Mouse (Mus musculus) forebrain, postnatal 0 days (tissue): ENCODE measurements at regions not wholly inside any gene's neighbourhood (a gene's known extent, or its start where the extent isn't known, plus 50 kb on each side); places are given as distances from the start of the nearest gene placed in this dataset.

ENCODE experiments used
- ATAC-seq: fragments of 200-750 bp; cut with Nextera tagmentation; 2 replicates; pipeline ENCODE4 v1.8.0; 2017; ENCODE audit warnings: mild to moderate bottlenecking, moderate library complexity
- DNase-seq: peaks from one replicate; pipeline ENCODE4 v3.0.0-alpha.2; 2015
- H3K27ac ChIP-seq: fragments of 300-500 bp; sonication (generic); 2 replicates; pipeline ENCODE4 v1.5.1; 2014; ENCODE audit warnings: low read depth, mild to moderate bottlenecking, antibody characterized with exemption, low read length, moderate library complexity, mixed read lengths
- H3K27me3 ChIP-seq: fragments of 300-500 bp; sonication (generic); 2 replicates; pipeline ENCODE4 v1.6.1; 2014; ENCODE audit warnings: mild to moderate bottlenecking, low read length, mixed read lengths; ENCODE audit not compliant: insufficient read depth
- H3K36me3 ChIP-seq: fragments of 300-500 bp; sonication (generic); 2 replicates; pipeline ENCODE4 v1.6.1; 2014; ENCODE audit warnings: mild to moderate bottlenecking, moderate library complexity; ENCODE audit not compliant: insufficient read depth
- H3K4me1 ChIP-seq: fragments of 300-500 bp; sonication (generic); 2 replicates; pipeline ENCODE4 v1.6.1; 2014; ENCODE audit warnings: antibody characterized with exemption; ENCODE audit not compliant: insufficient read depth
- H3K4me2 ChIP-seq: fragments of 300-500 bp; sonication (generic); 2 replicates; pipeline ENCODE4 v1.6.1; 2014; ENCODE audit warnings: low read depth, mild to moderate bottlenecking, moderate library complexity
- H3K4me3 ChIP-seq: fragments of 300-500 bp; sonication (generic); 2 replicates; pipeline ENCODE4 v1.5.1; 2014; ENCODE audit warnings: low read depth, low read length, mixed read lengths
- H3K9ac ChIP-seq: fragments of 300-500 bp; sonication (generic); 2 replicates; pipeline ENCODE4 v1.6.1; 2014; ENCODE audit warnings: mild to moderate bottlenecking
- H3K9me3 ChIP-seq: fragments of 300-500 bp; sonication (generic); 2 replicates; pipeline ENCODE4 v1.6.1; 2016; ENCODE audit warnings: low read length
- CTCF ChIP-seq: sonication (generic); IDR thresholded peaks from 2 replicates; pipeline ENCODE4 v1.5.1; 2016; ENCODE audit warnings: antibody characterized with exemption, control low read depth, low read depth
- WGBS: fragments of 180-500 bp; shearing (Covaris S2); extraction: QIAGEN DNeasy Blood & Tissue Kit; methylation state at CpG from one replicate; pipeline ENCODE4 v1.1.7; 2014; 5-methylcytosine and 5-hydroxymethylcytosine counted together

DNA sequence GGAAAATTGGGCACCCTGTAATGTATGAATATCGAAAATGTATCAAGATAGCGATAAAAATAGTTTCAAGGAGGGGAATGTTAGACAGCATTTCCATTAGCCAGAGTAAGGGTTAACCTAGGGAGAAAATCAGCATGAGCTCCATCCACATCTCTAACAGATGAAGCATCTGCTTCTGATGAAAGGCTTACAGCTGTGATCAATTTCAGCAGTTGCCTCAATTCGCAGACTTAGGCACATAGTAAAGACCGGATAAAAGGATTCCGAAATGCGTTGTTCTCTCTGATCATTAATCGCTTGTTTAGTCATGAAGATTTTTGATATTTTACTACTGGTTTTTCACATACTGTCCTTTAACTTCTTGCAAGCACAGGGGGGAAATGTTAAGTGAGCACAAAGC, 1706.8 kb downstream of the Efnb2 start:
- TF ChIP-seq CTCF, result no peak
- Histone ChIP-seq H3K4me2 (no peak overlapping the region), H3K27ac (no peak overlapping the region), H3K36me3 (no peaks in the 10 kb centered on the region), H3K9ac (no peak overlapping the region), H3K4me3 (no peak overlapping the region), H3K4me1 (no peaks in the 10 kb centered on the region), H3K27me3 (no peaks in the 10 kb centered on the region), H3K9me3 (no peaks in the 10 kb centered on the region)
- WGBS, result 66% methylated on average over 7 of the region's 7 CpGs
- ATAC-seq, result no peak; the same call in 1 of the 2 replicates
- peak; percentile 4 for DNase-seq

DNA sequence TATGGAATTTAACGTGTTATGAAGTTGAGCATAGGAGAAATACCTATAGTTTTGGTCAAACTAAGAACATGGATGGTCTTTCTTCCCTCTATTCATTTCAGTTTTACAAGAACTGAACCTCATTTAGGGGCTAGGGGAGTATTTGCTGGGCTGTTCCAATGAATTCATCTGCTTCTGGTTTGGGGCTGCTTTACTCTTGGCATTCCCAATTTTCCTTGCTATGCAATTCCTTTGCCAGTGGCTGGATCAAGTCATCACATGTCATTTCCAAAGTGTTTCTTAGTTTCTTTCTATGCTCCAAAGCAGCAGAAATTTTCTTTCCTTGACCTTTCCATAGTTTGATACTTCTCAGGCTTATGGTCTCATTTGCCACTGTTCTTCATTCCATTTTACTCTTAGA, 1738.6 kb downstream of the Efnb2 start:
- no peaks in the 10 kb centered on the region for H3K36me3 ChIP-seq
- H3K4me3 ChIP-seq, result no peak overlapping the region
- 76% methylated on average over 1 of the region's 1 CpGs for WGBS
- no peaks in the 10 kb centered on the region for H3K9me3 ChIP-seq
- no peak overlapping the region for H3K4me2 ChIP-seq
- H3K27me3 ChIP-seq, result no peaks in the 10 kb centered on the region
- no peak overlapping the region for H3K27ac ChIP-seq
- ATAC-seq, result no peak
- H3K9ac ChIP-seq, result no peak overlapping the region
- TF ChIP-seq CTCF, result no peak
- no peaks in the 10 kb centered on the region for H3K4me1 ChIP-seq
- DNase-seq, result no peak

DNA sequence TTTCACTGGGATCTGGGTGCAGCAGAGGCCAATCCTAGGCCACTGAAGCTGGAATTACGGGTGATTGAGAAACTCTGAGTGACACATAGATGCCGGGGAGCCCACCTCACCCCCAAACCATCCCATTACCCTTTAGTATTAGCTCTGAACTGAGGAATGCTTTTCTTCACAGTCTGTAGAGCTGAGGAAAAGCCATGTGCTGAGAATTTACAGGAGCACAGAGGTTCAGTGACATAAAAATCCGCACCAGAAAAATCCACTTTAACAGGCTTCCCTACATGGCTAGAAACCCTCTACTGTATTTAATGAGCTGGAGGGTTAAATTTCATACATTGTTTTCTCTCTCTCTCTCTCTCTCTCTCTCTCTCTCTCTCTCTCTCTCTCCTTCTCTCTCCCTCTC, 1753.4 kb downstream of the Efnb2 start:
- ATAC-seq (no peak), DNase-seq (no peak)
- Histone ChIP-seq H3K4me2 (no peak overlapping the region), H3K9ac (no peak overlapping the region), H3K4me1 (no peaks in the 10 kb centered on the region), H3K9me3 (no peaks in the 10 kb centered on the region), H3K27ac (no peak overlapping the region), H3K4me3 (no peak overlapping the region), H3K36me3 (no peaks in the 10 kb centered on the region), H3K27me3 (no peaks in the 10 kb centered on the region)
- 70% methylated on average over 3 of the region's 3 CpGs for WGBS
- TF ChIP-seq CTCF, result no peak

DNA sequence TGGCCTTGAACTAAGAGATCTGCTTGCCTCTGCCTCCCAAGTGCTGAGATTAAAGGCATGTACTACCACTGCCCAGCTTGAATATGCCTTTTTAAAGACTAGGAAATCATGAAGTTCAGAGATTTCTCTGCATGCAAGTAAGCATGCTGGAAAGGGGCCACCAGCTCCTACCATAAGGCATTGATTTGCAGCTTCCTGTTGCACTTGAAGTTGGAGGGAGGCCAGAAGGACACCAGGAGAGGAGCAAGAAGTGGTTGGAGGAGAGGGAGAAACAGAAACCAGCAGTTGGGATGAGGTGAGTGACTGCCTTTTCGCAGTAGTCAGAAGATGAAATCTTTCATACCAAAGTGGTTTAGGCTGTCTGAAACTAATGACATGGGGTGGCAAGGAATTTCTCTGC, 1769.6 kb downstream of the Efnb2 start:
- Histone ChIP-seq H3K9ac (no peak overlapping the region), H3K36me3 (no peaks in the 10 kb centered on the region), H3K27me3 (no peaks in the 10 kb centered on the region), H3K4me2 (no peak overlapping the region), H3K27ac (no peak overlapping the region), H3K4me1 (no peaks in the 10 kb centered on the region), H3K4me3 (no peak overlapping the region), H3K9me3 (no peaks in the 10 kb centered on the region)
- WGBS, result 91% methylated on average over 1 of the region's 1 CpGs
- DNase-seq, result no peak
- ATAC-seq, result no peak
- no peak for TF ChIP-seq CTCF

DNA sequence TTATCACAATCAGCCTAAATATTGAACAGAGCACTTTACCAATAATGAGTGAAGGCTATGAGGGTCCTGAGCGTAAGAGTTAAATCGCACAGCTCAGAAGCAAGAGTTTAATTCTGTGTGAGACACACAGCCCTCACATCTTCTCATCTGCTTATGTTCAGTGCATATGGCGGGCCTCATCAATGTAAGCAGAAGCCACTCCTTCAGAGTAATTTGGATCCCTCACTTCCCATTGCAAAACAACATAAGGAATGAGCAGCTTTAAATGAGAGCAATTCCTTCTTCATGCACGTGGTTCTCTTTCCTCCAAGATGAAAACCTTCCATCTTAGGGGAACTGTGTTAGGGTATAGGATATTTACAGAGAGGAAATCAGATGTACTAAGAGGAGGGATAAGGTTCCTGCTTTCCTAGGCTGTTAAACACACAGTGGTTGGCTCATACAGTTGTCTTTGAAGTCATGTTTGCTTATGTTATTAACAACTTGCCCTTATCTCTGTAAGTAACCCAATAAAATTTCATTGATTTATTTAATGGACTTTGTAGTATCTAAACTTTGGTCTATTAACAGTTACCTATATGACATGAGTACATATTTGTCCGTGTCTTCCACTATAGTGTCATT, 1774.2 kb downstream of the Efnb2 start:
- H3K36me3 ChIP-seq, result no peaks in the 10 kb centered on the region
- WGBS, result 77% methylated on average over 5 of the region's 5 CpGs
- ATAC-seq (peak; percentile 71), DNase-seq (peak; percentile 14)
- H3K4me2 ChIP-seq, result no peak overlapping the region
- H3K9me3 ChIP-seq, result no peaks in the 10 kb centered on the region
- no peaks in the 10 kb centered on the region for H3K27me3 ChIP-seq
- H3K9ac ChIP-seq, result no peak overlapping the region
- H3K4me1 ChIP-seq, result no peaks in the 10 kb centered on the region
- TF ChIP-seq CTCF, result no peak
- H3K27ac ChIP-seq, result no peak overlapping the region
- H3K4me3 ChIP-seq, result no peak overlapping the region

DNA sequence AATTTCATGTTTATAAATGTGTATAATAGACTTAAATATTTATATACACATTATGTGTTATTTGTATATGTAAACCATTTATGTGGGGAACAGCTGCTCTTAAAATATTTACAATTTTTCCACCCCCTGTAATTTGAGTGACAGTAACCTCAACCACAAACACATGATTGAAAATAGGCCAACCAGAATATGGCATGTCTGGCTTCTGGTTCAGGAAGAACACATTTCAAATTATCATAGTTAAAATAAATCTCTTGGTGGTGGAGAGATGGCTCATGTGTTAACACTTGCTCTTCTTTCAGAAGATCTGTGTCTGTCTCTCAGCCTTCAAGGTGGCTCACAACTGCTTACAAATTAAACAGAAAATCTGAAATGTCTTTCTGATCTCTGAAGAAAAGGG, 1776.2 kb downstream of the Efnb2 start:
- Histone ChIP-seq H3K27me3 (no peaks in the 10 kb centered on the region), H3K27ac (no peak overlapping the region), H3K4me1 (no peaks in the 10 kb centered on the region), H3K4me3 (no peak overlapping the region), H3K9ac (no peak overlapping the region), H3K4me2 (no peak overlapping the region), H3K9me3 (no peaks in the 10 kb centered on the region), H3K36me3 (no peaks in the 10 kb centered on the region)
- TF ChIP-seq CTCF, result no peak
- DNase-seq (no peak), ATAC-seq (peak; percentile 20; the same call in 1 of the 2 replicates)

DNA sequence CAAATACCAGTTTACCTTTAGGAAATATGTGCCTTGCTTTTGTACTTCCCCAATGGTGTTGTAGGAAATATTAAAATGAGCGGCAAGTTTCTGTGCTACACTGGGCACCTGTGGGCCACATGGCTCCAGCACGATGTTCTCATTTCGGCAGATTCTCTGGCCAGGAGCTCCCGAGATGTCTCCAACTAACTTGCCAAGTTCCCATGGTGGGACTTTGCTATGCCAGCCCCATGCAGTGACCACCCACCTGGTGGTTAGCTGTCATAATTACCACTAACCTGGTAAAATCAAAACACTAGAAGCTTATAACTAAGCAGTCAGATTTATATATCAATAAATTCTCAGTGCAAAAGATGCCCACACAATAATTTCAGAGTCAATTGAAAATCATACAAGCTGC, 1777.5 kb upstream of the Slc10a2 start:
- 88% methylated on average over 4 of the region's 4 CpGs for WGBS
- H3K27me3 ChIP-seq, result no peaks in the 10 kb centered on the region
- ATAC-seq, result no peak
- no peak overlapping the region for H3K27ac ChIP-seq
- H3K9ac ChIP-seq, result no peak overlapping the region
- TF ChIP-seq CTCF, result no peak
- no peak for DNase-seq
- no peaks in the 10 kb centered on the region for H3K36me3 ChIP-seq
- H3K9me3 ChIP-seq, result no peaks in the 10 kb centered on the region
- no peak overlapping the region for H3K4me2 ChIP-seq
- no peaks in the 10 kb centered on the region for H3K4me1 ChIP-seq
- H3K4me3 ChIP-seq, result no peak overlapping the region
